Mouse (Mus musculus) forebrain, embryonic 16.5 days (tissue): ENCODE results near the gene Phf5a. TPM values are rescaled to one million over a fixed set of nuclear protein-coding genes. Genes with fewer than 3 reads are reported as not detected.
"Not testable (repeated sequence)": the region's sequence is repeated elsewhere in the genome, so short reads cannot be mapped to it uniquely, and the experiment has no call there.

Experiments
- ATAC-seq: fragments of 200-750 bp; cut with Nextera tagmentation; 2 replicates; pipeline ENCODE4 v1.8.0; 2017; ENCODE audit warnings: mild to moderate bottlenecking, moderate library complexity
- H3K27ac ChIP-seq: fragments of 300-500 bp; sonication (generic); 2 replicates; pipeline ENCODE4 v1.5.1; 2014; ENCODE audit warnings: low read length, control low read depth
- H3K27me3 ChIP-seq: fragments of 300-500 bp; sonication (generic); replicated peaks from 2 replicates; pipeline ENCODE4 v1.6.1; 2014; ENCODE audit warnings: low read length; ENCODE audit not compliant: control insufficient read depth, insufficient read depth
- H3K36me3 ChIP-seq: fragments of 300-500 bp; sonication (generic); 2 replicates; pipeline ENCODE4 v1.6.1; 2014; ENCODE audit not compliant: control insufficient read depth, insufficient read depth
- H3K4me1 ChIP-seq: fragments of 300-500 bp; sonication (generic); replicated peaks from 2 replicates; pipeline ENCODE4 v1.6.1; 2014; ENCODE audit warnings: low read length; ENCODE audit not compliant: control insufficient read depth, insufficient read depth
- H3K4me2 ChIP-seq: fragments of 300-500 bp; sonication (generic); 2 replicates; pipeline ENCODE4 v1.6.1; 2014; ENCODE audit warnings: mild to moderate bottlenecking, low read length, control low read depth
- H3K4me3 ChIP-seq: fragments of 300-500 bp; sonication (generic); replicated peaks from 2 replicates; pipeline ENCODE4 v1.5.1; 2014; ENCODE audit warnings: mild to moderate bottlenecking, low read length, control low read depth
- H3K9ac ChIP-seq: fragments of 300-500 bp; sonication (generic); replicated peaks from 2 replicates; pipeline ENCODE4 v1.6.1; 2014; ENCODE audit warnings: low read depth, low read length, control low read depth
- H3K9me3 ChIP-seq: fragments of 300-500 bp; sonication (generic); 2 replicates; pipeline ENCODE4 v1.6.1; 2016; ENCODE audit warnings: low read length; ENCODE audit not compliant: control insufficient read depth
- WGBS: fragments of 180-500 bp; shearing (Covaris S2); extraction: QIAGEN DNeasy Blood & Tissue Kit; methylation state at CpG from one replicate; pipeline ENCODE4 v1.1.7; 2014; 5-methylcytosine and 5-hydroxymethylcytosine counted together
- polyA plus RNA-seq: library from polyadenylated mRNA; unstranded; fragments of >200 nt; fragmentation: Nextera tagmentation; extraction: Ambion mirVana; gene quantifications from 2 replicates; pipeline ENCODE4 v1.2.1, GENCODE M21; 2015

The Phf5a gene
- polyA plus RNA-seq, 1 experiment from 2014 or later: 130 TPM

DNA sequence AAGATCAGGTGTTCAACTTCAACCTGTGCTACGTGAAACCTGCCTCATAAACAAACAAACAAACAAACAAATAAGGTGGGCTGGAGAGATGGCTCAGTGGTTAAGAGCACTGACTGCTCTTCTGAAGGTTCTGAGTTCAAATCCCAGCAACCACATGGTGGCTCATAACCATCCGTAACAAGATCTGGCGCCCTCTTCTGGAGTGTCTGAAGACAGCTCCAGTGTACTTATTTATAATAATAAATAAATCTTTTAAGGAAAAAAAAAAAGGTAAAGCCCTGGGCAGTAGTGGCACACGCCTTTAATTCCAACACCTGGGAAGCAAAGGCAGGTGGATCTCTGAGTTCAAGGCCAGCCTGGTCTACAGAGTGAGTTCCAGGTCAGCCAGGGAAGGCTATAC is 37.1 kb upstream of the Phf5a start:
- H3K36me3 ChIP-seq: peaks cover 36% of the 10 kb centered on the region
- H3K4me2 ChIP-seq, H3K27me3 ChIP-seq, H3K27ac ChIP-seq, H3K9me3 ChIP-seq, H3K9ac ChIP-seq, H3K4me1 ChIP-seq, H3K4me3 ChIP-seq, ATAC-seq: not testable (repeated sequence)
- WGBS: 88% methylated on average over 4 of the region's 4 CpGs

DNA sequence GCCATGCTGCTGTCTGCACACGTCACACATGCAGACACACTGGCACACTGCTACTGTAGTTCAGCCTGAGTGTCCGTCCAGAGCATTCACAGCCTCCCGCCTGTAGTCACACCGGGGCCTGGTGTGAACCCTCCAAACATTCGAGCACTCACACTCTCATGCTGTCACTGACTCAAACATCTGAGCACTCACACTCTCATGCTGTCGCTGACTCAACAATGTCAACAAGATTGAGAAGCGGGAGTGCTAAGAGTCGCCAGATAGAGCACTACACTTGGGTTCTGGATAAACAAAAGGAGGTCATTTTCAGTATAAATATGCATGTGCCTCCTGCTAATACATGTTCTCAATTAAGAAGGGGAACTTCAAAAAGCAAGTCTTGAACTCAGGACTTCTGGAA is 36.2 kb upstream of the Phf5a start:
- Histone ChIP-seq H3K4me1 (no peaks in the 10 kb centered on the region), H3K27me3 (no peaks in the 10 kb centered on the region), H3K9me3 (no peaks in the 10 kb centered on the region), H3K36me3 (peaks cover 32% of the 10 kb centered on the region), H3K4me2 (no peak overlapping the region), H3K4me3 (no peak overlapping the region), H3K27ac (no peak overlapping the region), H3K9ac (no peak overlapping the region)
- 90% methylated on average over 8 of the region's 8 CpGs for WGBS
- no peak for ATAC-seq

DNA sequence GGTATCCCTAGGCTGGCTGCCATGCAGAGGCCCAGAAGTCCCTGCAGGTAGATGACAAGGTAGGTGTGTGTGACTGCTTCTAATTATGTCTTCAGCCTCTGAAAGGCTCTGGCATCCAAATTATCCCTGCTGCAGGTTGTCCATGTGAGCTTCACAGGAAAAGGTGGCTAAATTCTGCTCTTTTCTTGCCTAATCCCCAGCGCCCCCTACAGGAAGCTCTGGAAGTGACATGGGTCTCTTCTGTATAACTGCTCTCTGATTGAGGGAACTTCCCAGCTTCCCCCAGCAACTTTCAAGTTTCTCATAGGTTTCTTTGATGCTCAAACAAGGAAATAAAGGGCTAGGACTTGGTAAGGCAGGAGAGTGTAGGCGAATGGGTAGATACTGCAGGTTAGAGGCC is 33.2 kb upstream of the Phf5a start:
- Histone ChIP-seq H3K4me2 (no peak overlapping the region), H3K4me1 (no peaks in the 10 kb centered on the region), H3K36me3 (peaks cover 24% of the 10 kb centered on the region), H3K27ac (no peak overlapping the region), H3K27me3 (no peaks in the 10 kb centered on the region), H3K4me3 (no peak overlapping the region), H3K9me3 (no peaks in the 10 kb centered on the region), H3K9ac (no peak overlapping the region)
- no peak for ATAC-seq
- 28% methylated on average over 2 of the region's 2 CpGs for WGBS

DNA sequence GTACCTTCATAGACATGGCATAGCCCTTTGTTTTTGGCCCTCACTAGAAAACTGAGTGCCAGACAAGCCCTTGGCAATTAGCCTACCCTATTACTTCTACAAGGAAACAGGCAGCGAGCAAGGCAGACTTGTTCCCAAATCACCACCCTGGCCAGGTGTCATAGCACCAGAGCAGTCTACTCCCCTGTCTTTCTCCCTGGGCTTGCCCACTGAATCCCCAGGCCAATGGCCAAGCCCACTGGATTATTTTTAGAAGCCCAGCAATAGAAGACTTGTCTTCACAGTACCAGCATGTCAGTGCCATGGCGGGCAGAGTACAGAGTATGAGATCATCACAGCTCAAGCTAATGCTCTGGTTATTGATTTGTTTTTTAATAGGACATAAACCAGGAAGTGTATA is 27.0 kb upstream of the Phf5a start:
- peaks cover 14% of the 10 kb centered on the region for H3K36me3 ChIP-seq
- no peaks in the 10 kb centered on the region for H3K9me3 ChIP-seq
- no peaks in the 10 kb centered on the region for H3K4me1 ChIP-seq

DNA sequence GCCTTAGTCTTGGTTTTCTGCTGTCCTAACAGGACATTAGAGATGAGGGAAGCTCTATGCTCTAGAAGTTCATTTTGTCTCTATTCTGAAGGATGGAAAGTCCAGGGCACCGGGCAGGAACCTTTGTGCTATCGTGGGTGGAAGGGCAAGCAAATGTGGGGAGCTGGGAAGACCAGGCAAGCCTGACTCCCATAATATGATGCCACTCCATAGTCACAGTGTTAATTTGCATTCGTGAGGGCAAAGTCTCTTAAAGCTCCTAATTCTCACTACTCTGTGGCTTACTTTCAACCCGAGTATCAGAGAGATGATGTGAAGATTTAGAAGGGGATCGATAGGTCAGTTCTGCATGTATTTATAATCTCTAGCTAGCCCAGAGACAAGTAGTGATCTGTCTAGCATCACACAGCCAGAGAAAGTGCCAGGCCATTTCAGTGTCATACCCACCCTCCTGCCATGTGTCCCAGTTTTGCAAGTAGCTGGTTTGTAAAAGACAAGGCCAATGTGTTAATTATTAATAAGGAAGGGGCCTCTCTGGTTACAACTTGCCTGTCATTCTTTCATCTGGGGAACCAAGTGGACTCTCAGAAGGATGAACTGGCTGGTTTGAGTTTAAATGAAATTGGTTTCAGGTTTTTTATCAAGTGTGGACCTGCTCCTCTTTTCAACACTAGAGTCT is 26.0 kb upstream of the Phf5a start:
- peaks cover 12% of the 10 kb centered on the region for H3K36me3 ChIP-seq

More for the DNA sequence above, 27.0 kb upstream of the Phf5a start:
- Histone ChIP-seq H3K4me2 (no peak overlapping the region), H3K27ac (no peak overlapping the region), H3K4me3 (no peak overlapping the region), H3K27me3 (no peaks in the 10 kb centered on the region), H3K9ac (no peak overlapping the region)
- ATAC-seq: no peak
- WGBS: 84% methylated on average over 2 of the region's 2 CpGs

DNA sequence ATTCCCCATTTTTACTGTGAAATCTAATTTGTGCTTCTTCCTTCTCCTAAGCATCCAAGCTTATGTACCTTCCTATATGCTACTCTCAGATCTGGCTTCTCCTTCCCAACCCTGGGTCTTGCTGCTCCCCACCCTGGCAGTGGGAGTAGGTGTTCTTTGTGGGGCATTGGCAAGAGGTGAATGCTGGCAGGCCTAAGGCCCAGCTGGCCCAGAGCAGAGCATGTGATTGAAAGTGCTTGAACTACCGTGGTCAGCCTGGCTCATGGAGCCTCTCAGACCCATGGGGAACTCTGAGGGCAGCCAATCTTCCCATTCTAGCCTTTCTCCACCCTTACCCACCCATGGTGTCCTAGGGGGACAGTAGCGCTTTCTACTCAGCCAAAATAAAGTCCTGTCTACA is 24.7 kb upstream of the Phf5a start:
- Histone ChIP-seq H3K27ac (no peak overlapping the region), H3K27me3 (no peaks in the 10 kb centered on the region), H3K36me3 (peaks cover 20% of the 10 kb centered on the region), H3K9me3 (no peaks in the 10 kb centered on the region), H3K4me3 (no peak overlapping the region), H3K4me1 (no peaks in the 10 kb centered on the region), H3K4me2 (no peak overlapping the region), H3K9ac (no peak overlapping the region)
- 89% methylated on average over 2 of the region's 2 CpGs for WGBS
- ATAC-seq: no peak

More for the DNA sequence above, 26.0 kb upstream of the Phf5a start:
- no peaks in the 10 kb centered on the region for H3K9me3 ChIP-seq
- 95% methylated on average over 5 of the region's 5 CpGs for WGBS
- no peaks in the 10 kb centered on the region for H3K27me3 ChIP-seq
- no peak overlapping the region for H3K27ac ChIP-seq
- H3K4me3 ChIP-seq: no peak overlapping the region
- ATAC-seq: no peak
- no peaks in the 10 kb centered on the region for H3K4me1 ChIP-seq
- H3K4me2 ChIP-seq: no peak overlapping the region
- no peak overlapping the region for H3K9ac ChIP-seq

DNA sequence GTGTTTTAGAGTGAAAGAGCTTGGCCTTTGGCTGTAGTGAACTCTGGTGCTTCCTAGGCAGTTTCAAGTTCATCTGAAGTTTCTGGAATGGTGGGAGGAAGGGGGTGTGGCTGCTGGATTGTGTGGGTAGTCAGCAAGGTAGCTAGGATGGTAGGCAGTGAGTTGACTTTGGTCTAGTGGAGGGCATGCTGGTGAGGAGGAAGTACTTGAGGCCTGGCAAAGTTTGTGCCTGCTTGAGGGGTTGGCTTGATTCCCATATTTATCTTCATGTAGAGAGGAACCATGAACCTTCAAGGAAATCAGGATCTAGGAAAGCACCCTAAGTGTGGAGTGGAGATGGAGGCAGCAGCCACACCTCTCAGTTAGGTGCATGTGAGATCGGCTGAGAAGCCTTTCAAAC is 22.3 kb upstream of the Phf5a start:
- ATAC-seq: no peak
- Histone ChIP-seq H3K4me2 (no peak overlapping the region), H3K27me3 (no peaks in the 10 kb centered on the region), H3K9ac (no peak overlapping the region), H3K4me3 (no peak overlapping the region), H3K9me3 (no peaks in the 10 kb centered on the region), H3K36me3 (peaks cover 13% of the 10 kb centered on the region), H3K27ac (no peak overlapping the region), H3K4me1 (no peaks in the 10 kb centered on the region)
- WGBS: 100% methylated on average over 1 of the region's 1 CpGs

DNA sequence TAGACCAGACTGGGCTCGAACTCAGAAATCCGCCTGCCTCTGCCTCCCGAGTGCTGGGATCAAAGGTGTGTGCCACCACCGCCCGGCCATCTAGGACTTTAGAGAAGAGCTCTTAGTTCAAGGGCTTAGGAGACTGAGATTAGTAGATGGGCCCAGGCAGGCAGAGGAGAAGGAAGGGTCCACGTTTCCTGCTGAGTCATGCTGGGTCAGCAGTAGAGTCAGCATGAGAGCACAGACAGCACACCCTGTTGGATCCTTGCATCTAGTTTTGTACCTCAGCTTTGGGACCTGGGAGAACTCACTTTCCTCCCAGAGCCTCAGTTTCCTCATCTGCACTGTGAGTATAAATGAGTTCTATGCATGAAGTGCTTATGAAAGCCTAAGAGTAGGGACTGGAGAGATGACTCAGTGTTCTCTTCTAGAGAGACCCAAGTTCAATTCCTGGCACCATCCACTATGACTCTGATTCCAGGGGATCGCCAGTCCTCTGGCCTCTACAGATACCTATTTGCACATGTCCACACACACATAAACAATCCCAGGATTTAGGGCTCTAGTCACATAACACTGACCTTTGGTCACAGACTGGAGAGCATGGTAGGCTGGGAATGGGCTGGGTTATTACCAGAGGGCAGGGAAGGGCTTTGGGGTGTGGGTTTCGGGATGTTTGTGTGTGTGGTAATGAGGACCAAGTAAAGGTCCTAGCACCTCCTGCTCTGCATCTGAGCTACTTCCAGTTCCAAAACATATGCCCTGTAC is 20.3 kb upstream of the Phf5a start:
- no peak for ATAC-seq
- Histone ChIP-seq H3K9ac (no peak overlapping the region), H3K27ac (no peak overlapping the region), H3K9me3 (no peaks in the 10 kb centered on the region), H3K4me1 (no peaks in the 10 kb centered on the region), H3K4me2 (no peak overlapping the region), H3K27me3 (no peaks in the 10 kb centered on the region), H3K4me3 (no peak overlapping the region), H3K36me3 (peaks cover 13% of the 10 kb centered on the region)
- WGBS: 94% methylated on average over 8 of the region's 8 CpGs

DNA sequence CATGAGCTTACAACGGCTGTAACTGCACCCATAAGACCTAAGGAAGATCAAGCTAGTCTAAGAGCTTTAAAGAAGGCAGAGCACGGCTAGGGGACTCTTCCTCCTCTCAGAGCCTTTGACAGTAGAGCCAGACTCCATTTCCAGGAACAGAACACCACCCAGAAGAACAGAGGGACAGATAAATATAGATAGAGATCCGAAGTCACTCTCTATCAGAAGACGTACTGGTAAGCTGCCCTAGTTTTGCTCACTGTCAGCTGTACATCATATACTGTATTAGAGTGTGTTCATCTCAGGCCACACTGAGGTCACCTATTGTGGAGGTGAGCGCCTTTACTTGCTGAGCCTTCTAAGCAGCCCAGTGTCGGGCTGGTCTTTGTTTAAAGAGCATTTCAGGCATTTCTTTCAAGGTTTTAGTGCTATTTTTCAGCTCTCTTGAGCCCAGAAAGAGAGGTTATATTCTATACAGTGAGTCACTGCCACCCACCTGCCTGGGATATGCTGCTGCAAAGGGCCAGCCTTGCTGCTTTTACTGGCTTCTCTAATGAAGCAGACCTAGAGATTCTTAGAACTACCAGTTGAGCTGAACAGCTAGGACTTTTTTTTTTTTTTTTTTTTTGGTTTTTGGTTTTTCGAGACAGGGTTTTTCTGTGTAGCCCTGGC is 19.6 kb upstream of the Phf5a start:
- no peak overlapping the region for H3K9ac ChIP-seq
- no peaks in the 10 kb centered on the region for H3K4me1 ChIP-seq
- ATAC-seq: no peak
- H3K36me3 ChIP-seq: peaks cover 13% of the 10 kb centered on the region
- H3K27ac ChIP-seq: no peak overlapping the region
- H3K9me3 ChIP-seq: no peaks in the 10 kb centered on the region
- H3K4me3 ChIP-seq: no peak overlapping the region
- no peaks in the 10 kb centered on the region for H3K27me3 ChIP-seq
- WGBS: 97% methylated on average over 7 of the region's 7 CpGs
- H3K4me2 ChIP-seq: no peak overlapping the region
